ENCODE assay signal across 8 mouse cellular contexts in genomic region chrX:152016151-152017145, GRCm38 (mm10). TPM values are rescaled to one million over a fixed set of nuclear protein-coding genes. Genes with fewer than 3 reads are reported as not detected.
DNase-seq lines count a peak whose midpoint lies in the region; ATAC-seq lines count a peak whose summit lies in the region.

Gene Ribc1, minus strand, starts transcription at chrX:152016295.
Gene Smc1a, plus strand, starts transcription at chrX:152016428.

- peaks cover 4% of the 10 kb centered on the region for H3K4me1 ChIP-seq in hindbrain, embryonic 16.5 days (ENCODE audit: control insufficient read depth, insufficient read depth, low read depth, low read length)

- H3K36me3 ChIP-seq in hindbrain, embryonic 16.5 days (ENCODE audit: control insufficient read depth, insufficient read depth, low read length), result no peaks in the 10 kb centered on the region
- no peaks in the 10 kb centered on the region for H3K36me3 ChIP-seq in macrophage (ENCODE audit: inconsistent target)

- peak within 1 kb of the TSS; percentile 58 for H3K4me2 ChIP-seq in hindbrain, embryonic 16.5 days (ENCODE audit: low read length)

- peak within 1 kb of the TSS; percentile 48 for H3K4me3 ChIP-seq in hindbrain, embryonic 16.5 days (ENCODE audit: low read length)
- peak within 1 kb of the TSS; percentile 70 for H3K4me3 ChIP-seq in macrophage (ENCODE audit: inconsistent target)

- peaks cover 4% of the 10 kb centered on the region; the same call in 1 of the 2 replicates for H3K27me3 ChIP-seq in hindbrain, embryonic 16.5 days (replicated peaks; ENCODE audit: control insufficient read depth, insufficient read depth, low read length)

- peak; percentile 97 for DNase-seq in R1 (ENCODE audit: low read depth, low spot score)
- DNase-seq in cerebellum, postnatal 25 days, result peak; percentile 87 to 90
- DNase-seq in frontal cortex, postnatal 36 days (ENCODE audit: low spot score in 2 of 2), result peak; percentile 86 to 94
- peak; percentile 81 to 89 for DNase-seq in left cerebral cortex, adult 18-20 months (ENCODE audit: low spot score in 2 of 2)
- peak; percentile 92 for DNase-seq in right cerebral cortex, adult 18-20 months
- DNase-seq in urinary bladder, postnatal 10 days (ENCODE audit: low spot score), result peak; percentile 41

- peaks cover 48% of the 10 kb centered on the region for H3K79me2 ChIP-seq in macrophage (ENCODE audit: inconsistent target)

- peak; percentile 99 for ATAC-seq in hindbrain, embryonic 16.5 days

- peak within 1 kb of the TSS; percentile 67 for H3K9ac ChIP-seq in hindbrain, embryonic 16.5 days (ENCODE audit: low read depth, low read length)

- no peaks in the 10 kb centered on the region for H3K9me3 ChIP-seq in hindbrain, embryonic 16.5 days (ENCODE audit: control insufficient read depth, low read length)

- WGBS in hindbrain, embryonic 16.5 days, result 16% methylated on average over 61 of the region's 64 CpGs
- 22% methylated on average over 45 of the region's 64 CpGs for WGBS in macrophage (ENCODE audit: missing documents)

- H3K27ac ChIP-seq in hindbrain, embryonic 16.5 days (ENCODE audit: low read depth, low read length), result peak within 1 kb of the TSS; percentile 83
- peak within 1 kb of the TSS; percentile 89 for H3K27ac ChIP-seq in macrophage

RNA-seq across cellular contexts. Expression of gene Ribc1, which starts in this region (rescaled TPM):
- polyA plus RNA-seq in hindbrain, embryonic 16.5 days (2015; fragmentation: Nextera tagmentation; extraction: Ambion mirVana), result 1.9 TPM in 2 replicates
- total RNA-seq in left cerebral cortex, adult 18-20 months (2021), result under 1 TPM in 1 of 2 experiments, not detected in 1; 0.21 TPM
- 10 to 100 TPM in 1 of 26 experiments, 1 to 10 TPM in 5, under 1 TPM in 9, not detected in 11; 0.33 to 11.1 (median 0.94) TPM for total RNA-seq in macrophage (2018; cell fraction: chromatin; rRNA removed)
- 1 to 10 TPM in 12 of 26 experiments, under 1 TPM in 14; 0.43 to 4.4 (median 0.98) TPM for total RNA-seq in macrophage (2018; cell fraction: cytosol; rRNA removed)
- 1 to 10 TPM in 10 of 26 experiments, under 1 TPM in 8, not detected in 8; 0.32 to 8.5 (median 1.1) TPM for total RNA-seq in macrophage (2018; cell fraction: nucleus; rRNA removed)
- 0.48 to 1.7 TPM (median 1.4 TPM) in 3 replicates for polyA plus RNA-seq in macrophage (2018)

RNA-seq across cellular contexts. Expression of gene Smc1a, which starts in this region (rescaled TPM):
- 68.4 and 74.2 TPM in 2 replicates for polyA plus RNA-seq in hindbrain, embryonic 16.5 days (2015; fragmentation: Nextera tagmentation; extraction: Ambion mirVana)
- total RNA-seq in left cerebral cortex, adult 18-20 months (2021), result 10 to 100 TPM; 52.1 to 54.7 TPM
- 100 to 1,000 TPM in 22 of 26 experiments, 10 to 100 TPM in 4; 69.5 to 208 (median 125) TPM for total RNA-seq in macrophage (2018; cell fraction: chromatin; rRNA removed)
- total RNA-seq in macrophage (2018; cell fraction: cytosol; rRNA removed), result 10 to 100 TPM; 29.8 to 48.9 (median 40.1) TPM
- total RNA-seq in macrophage (2018; cell fraction: nucleus; rRNA removed), result 100 to 1,000 TPM in 4 of 26 experiments, 10 to 100 TPM in 22; 42.5 to 119 (median 69.1) TPM
- polyA plus RNA-seq in macrophage (2018), result 40.1 to 97.8 TPM (median 50.7 TPM) in 3 replicates

Comparison
In these comparisons a context has a peak if more than half of its experiments do, and no peak if none do; other contexts are left out.
1. Peak in every context shown above with its lines: DNase-seq, ATAC-seq, H3K4me3 ChIP-seq and H3K27ac ChIP-seq.
2. DNase-seq: peak in every context shown above with its lines; median percentile 97 in R1; 92 in right cerebral cortex, adult 18-20 months; 90 in frontal cortex, postnatal 36 days; 88 in cerebellum, postnatal 25 days; 85 in left cerebral cortex, adult 18-20 months; 41 in urinary bladder, postnatal 10 days.